Mouse (Mus musculus) hindbrain, postnatal 0 days (tissue): Measurements from ENCODE around the gene Lsp1. TPM values are rescaled to one million over a fixed set of nuclear protein-coding genes. Genes with fewer than 3 reads are reported as not detected.
A peak's percentile ranks its signal among the peaks of the same experiment; 100 is the strongest.

Source experiments
- ATAC-seq: fragments of 200-750 bp; cut with Nextera tagmentation; 2 replicates; pipeline ENCODE4 v1.8.0; 2017; ENCODE audit warnings: mild to moderate bottlenecking, moderate TSS enrichment, moderate library complexity
- DNase-seq: peaks from one replicate; pipeline ENCODE4 v3.0.0-alpha.2; 2015; ENCODE audit warnings: low spot score
- H3K27ac ChIP-seq: fragments of 300-500 bp; sonication (generic); 2 replicates; pipeline ENCODE4 v1.5.1; 2014; ENCODE audit warnings: mild to moderate bottlenecking
- H3K27me3 ChIP-seq: fragments of 300-500 bp; sonication (generic); 2 replicates; pipeline ENCODE4 v1.6.1; 2014; ENCODE audit warnings: low read length, mixed read lengths; ENCODE audit not compliant: insufficient read depth
- H3K36me3 ChIP-seq: fragments of 300-500 bp; sonication (generic); 2 replicates; pipeline ENCODE4 v1.6.1; 2014; ENCODE audit warnings: low read length, mixed read lengths; ENCODE audit not compliant: insufficient read depth
- H3K4me1 ChIP-seq: fragments of 300-500 bp; sonication (generic); 2 replicates; pipeline ENCODE4 v1.6.1; 2014; ENCODE audit warnings: antibody characterized with exemption, low read length, mixed read lengths; ENCODE audit not compliant: insufficient read depth
- H3K4me2 ChIP-seq: fragments of 300-500 bp; sonication (generic); 2 replicates; pipeline ENCODE4 v1.6.1; 2014; ENCODE audit warnings: low read depth, mild to moderate bottlenecking, low read length, moderate library complexity, mixed read lengths
- H3K4me3 ChIP-seq: fragments of 300-500 bp; sonication (generic); 2 replicates; pipeline ENCODE4 v1.5.1; 2014; ENCODE audit warnings: low read length
- H3K9ac ChIP-seq: fragments of 300-500 bp; sonication (generic); replicated peaks from 2 replicates; pipeline ENCODE4 v1.6.1; 2014; ENCODE audit warnings: mild to moderate bottlenecking, low read length, moderate library complexity, mixed read lengths
- H3K9me3 ChIP-seq: fragments of 300-500 bp; sonication (generic); 2 replicates; pipeline ENCODE4 v1.6.1; 2016; ENCODE audit warnings: low read length, mixed read lengths
- CTCF ChIP-seq: IDR thresholded peaks from 2 replicates; pipeline ENCODE4 v1.5.1; 2016; ENCODE audit warnings: antibody characterized with exemption, control low read depth, low read depth
- WGBS: fragments of 180-500 bp; shearing (Covaris S2); extraction: QIAGEN DNeasy Blood & Tissue Kit; methylation state at CpG from one replicate; pipeline ENCODE4 v1.1.7; 2014; 5-methylcytosine and 5-hydroxymethylcytosine counted together
- polyA plus RNA-seq: library from polyadenylated mRNA; unstranded; fragments of >200 nt; fragmentation: Nextera tagmentation; extraction: Ambion mirVana; gene quantifications from 2 replicates; pipeline ENCODE4 v1.2.1, GENCODE M21; 2015
- total RNA-seq: library from RNA; depleted of rRNA; stranded (reverse); fragments of >200 nt; gene quantifications from 2 replicates; pipeline ENCODE4 v1.2.3, GENCODE M21; 2014

Lsp1 gene
- total and polyA plus RNA-seq, 2 experiments from 2014 or later: 4.6 to 7.2 TPM

- no peaks in the 10 kb centered on the region for H3K9me3 ChIP-seq
- H3K9ac ChIP-seq: no peak overlapping the region
- no peak overlapping the region for H3K4me2 ChIP-seq
- no peaks in the 10 kb centered on the region for H3K36me3 ChIP-seq
- WGBS: 82% methylated on average over 5 of the region's 5 CpGs
- DNase-seq (no peak), ATAC-seq (no peak)
- H3K27ac ChIP-seq: no peak overlapping the region
- no peak overlapping the region for H3K4me3 ChIP-seq
- H3K4me1 ChIP-seq: no peaks in the 10 kb centered on the region
- no peak for TF ChIP-seq CTCF
- H3K27me3 ChIP-seq: no peaks in the 10 kb centered on the region
Measured at GRCm38 (mm10) chr7:142443474-142443873, 17.1 kb upstream of the Lsp1 start.

- TF ChIP-seq CTCF: no peak
- Histone ChIP-seq H3K27ac (no peak overlapping the region), H3K9me3 (no peaks in the 10 kb centered on the region), H3K4me3 (no peak overlapping the region), H3K36me3 (no peaks in the 10 kb centered on the region), H3K4me1 (no peaks in the 10 kb centered on the region), H3K27me3 (no peaks in the 10 kb centered on the region), H3K9ac (no peak overlapping the region), H3K4me2 (no peak overlapping the region)
- WGBS: 92% methylated on average over 6 of the region's 6 CpGs
- ATAC-seq (no peak), DNase-seq (no peak)
Measured at GRCm38 (mm10) chr7:142444171-142444570, 16.4 kb upstream of the Lsp1 start.

GRCm38 (mm10) chr7:142445324-142445723, 15.3 kb upstream of the Lsp1 start:
- no peak for TF ChIP-seq CTCF
- no peak for DNase-seq
- Histone ChIP-seq H3K4me1 (no peaks in the 10 kb centered on the region), H3K4me3 (no peak overlapping the region), H3K36me3 (no peaks in the 10 kb centered on the region), H3K9ac (no peak overlapping the region), H3K27me3 (no peaks in the 10 kb centered on the region), H3K9me3 (no peaks in the 10 kb centered on the region), H3K4me2 (no peak overlapping the region), H3K27ac (no peak overlapping the region)
- ATAC-seq: no peak
- WGBS: 87% methylated on average over 6 of the region's 6 CpGs

GRCm38 (mm10) chr7:142446264-142446663, 14.3 kb upstream of the Lsp1 start:
- 95% methylated on average over 4 of the region's 4 CpGs for WGBS
- ATAC-seq: no peak
- no peak overlapping the region for H3K4me3 ChIP-seq
- no peak overlapping the region for H3K9ac ChIP-seq
- no peaks in the 10 kb centered on the region for H3K9me3 ChIP-seq
- H3K4me1 ChIP-seq: no peaks in the 10 kb centered on the region
- TF ChIP-seq CTCF: no peak
- no peak overlapping the region for H3K4me2 ChIP-seq
- no peak overlapping the region for H3K27ac ChIP-seq
- H3K36me3 ChIP-seq: no peaks in the 10 kb centered on the region
- no peaks in the 10 kb centered on the region for H3K27me3 ChIP-seq
- DNase-seq: no peak

- Histone ChIP-seq H3K27ac (no peak overlapping the region), H3K27me3 (no peaks in the 10 kb centered on the region), H3K9ac (no peak overlapping the region), H3K4me2 (no peak overlapping the region), H3K4me1 (no peaks in the 10 kb centered on the region), H3K9me3 (no peaks in the 10 kb centered on the region), H3K4me3 (no peak overlapping the region), H3K36me3 (no peaks in the 10 kb centered on the region)
- no peak for DNase-seq
- ATAC-seq: no peak
- no peak for TF ChIP-seq CTCF
- 79% methylated on average over 6 of the region's 6 CpGs for WGBS
Measured at GRCm38 (mm10) chr7:142449038-142449617, 11.5 kb upstream of the Lsp1 start.

GRCm38 (mm10) chr7:142454706-142455105, 5.9 kb upstream of the Lsp1 start:
- H3K9me3 ChIP-seq: no peaks in the 10 kb centered on the region
- no peak overlapping the region for H3K9ac ChIP-seq
- H3K4me2 ChIP-seq: no peak overlapping the region
- H3K4me3 ChIP-seq: no peak overlapping the region
- peaks cover 13% of the 10 kb centered on the region; the same call in 1 of the 2 replicates for H3K4me1 ChIP-seq
- TF ChIP-seq CTCF: no peak
- peak overlapping the region; percentile 48; the same call in 1 of the 2 replicates for H3K27ac ChIP-seq
- 48% methylated on average over 1 of the region's 1 CpGs for WGBS
- H3K36me3 ChIP-seq: no peaks in the 10 kb centered on the region
- ATAC-seq (no peak), DNase-seq (no peak)
- H3K27me3 ChIP-seq: no peaks in the 10 kb centered on the region

GRCm38 (mm10) chr7:142455251-142455650, 5.4 kb upstream of the Lsp1 start:
- Histone ChIP-seq H3K27me3 (no peaks in the 10 kb centered on the region), H3K36me3 (no peaks in the 10 kb centered on the region), H3K4me3 (no peak overlapping the region), H3K9ac (no peak overlapping the region), H3K4me2 (no peak overlapping the region), H3K9me3 (no peaks in the 10 kb centered on the region), H3K27ac (peak overlapping the region; percentile 48; the same call in 1 of the 2 replicates), H3K4me1 (peaks cover 13% of the 10 kb centered on the region; the same call in 1 of the 2 replicates)
- 48% methylated on average over 2 of the region's 2 CpGs for WGBS
- DNase-seq: no peak
- TF ChIP-seq CTCF: no peak
- no peak for ATAC-seq
